Mouse (Mus musculus) lung, adult 2 months (tissue): ENCODE data around the gene Aldh3b2.

Experiments
- CTCF ChIP-seq: fragments of 200-500 bp; IDR thresholded peaks from 2 replicates; pipeline ENCODE4 v1.5.1; 2011; ENCODE audit warnings: mild to moderate bottlenecking, low read length, control low read depth; ENCODE audit not compliant: insufficient read depth
- POLR2A ChIP-seq: fragments of 200-500 bp; IDR thresholded peaks from 2 replicates; pipeline ENCODE4 v1.6.1; 2011; ENCODE audit warnings: low read depth, mild to moderate bottlenecking, control low read depth, low read length, borderline replicate concordance; ENCODE audit errors: extremely low read depth

DNA sequence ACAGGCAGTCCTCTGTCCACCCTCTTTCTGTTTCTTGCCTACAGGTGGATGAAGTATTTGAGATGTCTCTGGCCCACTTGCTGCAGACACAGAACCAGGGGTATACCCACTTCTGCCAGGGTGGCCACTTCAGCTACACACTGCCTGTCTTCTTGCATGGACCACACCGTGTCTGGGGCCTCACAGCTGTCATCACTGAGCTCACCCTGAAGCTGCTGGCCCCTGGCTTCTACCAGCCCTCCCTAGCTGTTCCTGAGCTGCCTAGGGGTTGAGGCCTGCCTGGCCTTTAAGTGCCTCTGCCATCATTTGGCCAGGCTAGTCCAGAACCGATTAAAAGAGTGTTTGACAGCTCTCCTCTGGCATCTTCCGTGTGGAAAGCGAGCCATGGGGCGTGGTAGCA lies 29.6 kb downstream of the Aldh3b2 start:
- TF ChIP-seq POLR2A (no peak), CTCF (no peak)
